Mouse (Mus musculus) embryonic facial prominence, embryonic 15.5 days (tissue): Measurements from ENCODE around the gene Zfp385b. TPM values are rescaled to one million over a fixed set of nuclear protein-coding genes. Genes with fewer than 3 reads are reported as not detected.

Experiments
- ATAC-seq: fragments of 200-750 bp; cut with Nextera tagmentation; 2 replicates; pipeline ENCODE4 v1.8.0; 2017; ENCODE audit warnings: low read depth, moderate TSS enrichment; ENCODE audit not compliant: insufficient number of reproducible peaks, low FRiP score, low TSS enrichment
- H3K27ac ChIP-seq: fragments of 300-500 bp; sonication (generic); replicated peaks from 2 replicates; pipeline ENCODE4 v1.5.1; 2015; ENCODE audit warnings: mild to moderate bottlenecking, inconsistent platforms
- H3K27me3 ChIP-seq: fragments of 300-500 bp; sonication (generic); 2 replicates; pipeline ENCODE4 v1.6.1; 2015; ENCODE audit warnings: inconsistent platforms
- H3K36me3 ChIP-seq: fragments of 300-500 bp; sonication (generic); 2 replicates; pipeline ENCODE4 v1.6.1; 2015; ENCODE audit warnings: mild to moderate bottlenecking, inconsistent platforms
- H3K4me1 ChIP-seq: fragments of 300-500 bp; sonication (generic); 2 replicates; pipeline ENCODE4 v1.6.1; 2015; ENCODE audit warnings: inconsistent platforms
- H3K4me2 ChIP-seq: fragments of 300-500 bp; sonication (generic); replicated peaks from 2 replicates; pipeline ENCODE4 v1.6.1; 2015; ENCODE audit warnings: mild to moderate bottlenecking, inconsistent platforms
- H3K4me3 ChIP-seq: fragments of 300-500 bp; sonication (generic); replicated peaks from 2 replicates; pipeline ENCODE4 v1.5.1; 2015; ENCODE audit warnings: mild to moderate bottlenecking, inconsistent platforms
- H3K9ac ChIP-seq: fragments of 300-500 bp; sonication (generic); 2 replicates; pipeline ENCODE4 v1.6.1; 2015; ENCODE audit warnings: inconsistent platforms
- H3K9me3 ChIP-seq: fragments of 300-500 bp; sonication (generic); replicated peaks from 2 replicates; pipeline ENCODE4 v1.6.1; 2016; ENCODE audit warnings: inconsistent platforms
- WGBS: fragments of 180-500 bp; shearing (Covaris S2); methylation state at CpG from one replicate; pipeline ENCODE4 v1.1.7; 2015; 5-methylcytosine and 5-hydroxymethylcytosine counted together
- polyA plus RNA-seq: library from polyadenylated mRNA; unstranded; fragments of >200 nt; fragmentation: Nextera tagmentation; extraction: Ambion mirVana; gene quantifications from 2 replicates; pipeline ENCODE4 v1.2.1, GENCODE M21; 2015

Zfp385b gene
- polyA plus RNA-seq, 1 experiment from 2014 or later, result 11.0 TPM

DNA sequence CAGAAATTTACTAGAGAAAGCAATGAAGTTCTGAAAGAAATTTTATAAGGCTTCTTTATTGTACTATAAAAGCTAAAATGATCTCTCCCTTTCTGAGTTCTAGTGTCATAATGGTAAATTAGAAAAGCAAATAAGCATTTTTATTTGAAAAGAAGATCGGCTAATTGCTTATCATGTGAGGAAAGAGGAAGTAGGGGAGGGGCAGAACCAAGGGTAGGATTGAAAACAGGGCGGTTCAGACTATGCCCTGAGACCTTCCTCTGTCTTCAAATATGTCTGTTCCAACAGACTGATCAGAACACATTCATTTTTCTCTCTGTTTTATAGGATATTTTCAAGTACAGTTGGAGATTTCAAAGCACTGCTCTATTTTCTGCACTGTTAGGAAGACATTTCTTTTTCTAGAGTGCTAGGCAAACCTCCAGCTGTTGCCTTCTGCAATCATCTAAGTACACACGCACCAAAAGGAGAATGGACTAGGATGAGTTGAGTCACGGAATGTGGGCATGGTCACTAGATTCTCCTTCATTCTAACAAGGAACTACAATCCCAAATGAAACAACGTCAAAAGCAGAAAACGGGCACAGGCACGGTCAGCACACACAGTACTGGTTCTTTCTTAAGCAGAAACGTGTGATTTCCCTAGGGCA, 177.8 kb downstream of the Zfp385b start:
- no peak for ATAC-seq
- no peak overlapping the region for H3K4me3 ChIP-seq
- no peaks in the 10 kb centered on the region for H3K36me3 ChIP-seq
- 80% methylated on average over 8 of the region's 8 CpGs for WGBS
- no peak overlapping the region for H3K9ac ChIP-seq
- H3K27ac ChIP-seq, result no peak overlapping the region
- H3K9me3 ChIP-seq, result no peaks in the 10 kb centered on the region
- H3K4me2 ChIP-seq, result no peak overlapping the region
- H3K27me3 ChIP-seq, result no peaks in the 10 kb centered on the region
- H3K4me1 ChIP-seq, result no peaks in the 10 kb centered on the region

DNA sequence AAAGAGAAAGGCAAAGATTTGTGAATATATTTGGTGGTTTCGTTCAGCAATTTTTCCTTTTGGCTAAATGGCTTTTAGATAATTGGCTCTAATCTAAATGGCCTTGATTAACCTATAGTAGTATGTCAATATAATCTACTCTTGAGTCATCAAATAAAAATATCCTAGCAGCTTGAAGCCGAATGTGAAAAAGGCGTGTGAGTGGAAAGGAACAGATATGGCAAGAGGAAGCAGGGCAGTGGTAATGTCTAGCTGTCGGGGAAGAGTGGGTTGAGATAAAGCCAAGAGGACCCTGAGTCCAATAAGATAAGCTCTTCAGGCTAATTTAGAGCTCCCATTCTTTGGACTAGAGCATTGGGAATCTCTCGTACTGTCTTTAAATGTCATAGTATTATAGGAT, 179.4 kb downstream of the Zfp385b start:
- no peak overlapping the region for H3K27ac ChIP-seq
- H3K36me3 ChIP-seq, result no peaks in the 10 kb centered on the region
- WGBS, result 89% methylated on average over 5 of the region's 5 CpGs
- no peaks in the 10 kb centered on the region for H3K9me3 ChIP-seq
- no peaks in the 10 kb centered on the region for H3K4me1 ChIP-seq
- no peak overlapping the region for H3K4me2 ChIP-seq
- no peak overlapping the region for H3K4me3 ChIP-seq
- no peak for ATAC-seq
- H3K27me3 ChIP-seq, result no peaks in the 10 kb centered on the region
- no peak overlapping the region for H3K9ac ChIP-seq

DNA sequence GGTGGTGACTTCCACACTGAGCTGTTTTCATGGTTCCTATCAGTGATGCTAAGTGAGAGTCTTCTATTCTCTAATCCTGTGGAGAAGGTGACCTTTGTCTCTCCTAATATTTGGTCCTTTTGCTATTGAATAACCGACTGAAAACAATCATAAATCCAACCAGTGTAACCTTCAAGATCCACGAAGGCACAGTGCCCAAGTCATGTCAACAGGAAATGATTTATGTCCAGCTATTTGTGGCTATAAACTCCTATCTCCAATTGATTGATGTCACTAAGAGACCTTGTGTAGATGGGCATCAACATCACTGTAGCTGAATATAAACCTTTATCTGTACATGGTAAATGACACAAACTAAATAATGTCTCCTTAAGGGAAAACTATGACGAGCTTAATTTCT, 187.8 kb downstream of the Zfp385b start:
- WGBS, result 75% methylated on average over 3 of the region's 3 CpGs
- H3K4me1 ChIP-seq, result no peaks in the 10 kb centered on the region
- H3K4me3 ChIP-seq, result no peak overlapping the region
- H3K4me2 ChIP-seq, result no peak overlapping the region
- H3K27me3 ChIP-seq, result no peaks in the 10 kb centered on the region
- H3K9ac ChIP-seq, result no peak overlapping the region
- no peak overlapping the region for H3K27ac ChIP-seq
- H3K9me3 ChIP-seq, result no peaks in the 10 kb centered on the region
- ATAC-seq, result no peak
- H3K36me3 ChIP-seq, result no peaks in the 10 kb centered on the region

DNA sequence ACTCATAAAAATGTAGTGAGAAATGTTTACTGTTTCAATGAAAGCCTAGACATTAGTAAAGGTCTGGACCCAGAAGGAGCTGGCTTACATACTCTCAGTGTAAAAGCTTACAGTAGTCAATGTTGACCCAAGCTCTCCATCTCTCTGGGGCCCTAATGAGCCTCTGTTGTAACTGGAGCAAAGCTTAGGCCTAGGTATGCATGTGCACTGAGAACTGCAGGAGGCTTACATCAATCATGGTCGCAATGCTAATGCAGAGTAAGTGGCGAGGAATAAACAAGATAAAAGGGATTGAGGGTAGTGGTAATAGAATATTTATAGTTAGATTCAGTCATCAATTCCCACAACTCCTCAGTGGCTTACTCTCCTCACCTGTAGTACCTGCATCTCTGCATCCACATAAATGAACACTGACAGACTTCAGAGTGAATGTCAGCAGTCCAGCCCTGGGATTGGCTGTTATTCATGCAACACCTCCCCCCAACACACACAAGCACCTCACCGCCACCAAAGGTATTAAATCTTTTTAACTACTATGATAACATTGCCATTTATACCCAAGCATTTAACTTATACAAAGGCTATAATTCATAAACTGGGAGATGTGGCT, 191.7 kb downstream of the Zfp385b start:
- Histone ChIP-seq H3K27ac (no peak overlapping the region), H3K9ac (no peak overlapping the region), H3K27me3 (no peaks in the 10 kb centered on the region), H3K4me3 (no peak overlapping the region), H3K4me2 (no peak overlapping the region), H3K9me3 (no peaks in the 10 kb centered on the region), H3K4me1 (no peaks in the 10 kb centered on the region), H3K36me3 (no peaks in the 10 kb centered on the region)
- 75% methylated on average over 3 of the region's 3 CpGs for WGBS
- no peak for ATAC-seq

DNA sequence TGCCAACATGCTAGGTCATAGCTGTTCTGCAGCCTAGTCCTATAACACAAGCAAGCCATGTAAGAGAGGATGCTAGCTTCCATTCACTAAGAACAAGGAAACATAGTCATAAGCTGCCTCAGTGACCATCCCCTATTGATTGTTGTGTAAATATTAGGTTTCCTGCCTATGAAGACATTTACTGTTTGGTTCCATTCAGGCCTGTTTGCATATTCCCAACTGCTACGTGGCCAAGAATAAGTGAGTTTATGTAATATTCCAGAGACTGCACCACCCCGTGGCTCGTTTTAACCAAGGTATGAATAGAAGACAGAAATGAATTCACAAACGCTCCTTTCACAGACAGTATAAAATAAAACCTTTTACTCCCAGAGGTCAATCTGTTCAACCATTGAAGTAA, 200.8 kb downstream of the Zfp385b start:
- no peak overlapping the region for H3K27ac ChIP-seq
- no peak overlapping the region for H3K4me2 ChIP-seq
- no peak for ATAC-seq
- no peaks in the 10 kb centered on the region for H3K27me3 ChIP-seq
- WGBS, result 83% methylated on average over 4 of the region's 4 CpGs
- no peaks in the 10 kb centered on the region for H3K9me3 ChIP-seq
- no peak overlapping the region for H3K9ac ChIP-seq
- H3K4me3 ChIP-seq, result no peak overlapping the region
- no peaks in the 10 kb centered on the region for H3K4me1 ChIP-seq
- H3K36me3 ChIP-seq, result no peaks in the 10 kb centered on the region

DNA sequence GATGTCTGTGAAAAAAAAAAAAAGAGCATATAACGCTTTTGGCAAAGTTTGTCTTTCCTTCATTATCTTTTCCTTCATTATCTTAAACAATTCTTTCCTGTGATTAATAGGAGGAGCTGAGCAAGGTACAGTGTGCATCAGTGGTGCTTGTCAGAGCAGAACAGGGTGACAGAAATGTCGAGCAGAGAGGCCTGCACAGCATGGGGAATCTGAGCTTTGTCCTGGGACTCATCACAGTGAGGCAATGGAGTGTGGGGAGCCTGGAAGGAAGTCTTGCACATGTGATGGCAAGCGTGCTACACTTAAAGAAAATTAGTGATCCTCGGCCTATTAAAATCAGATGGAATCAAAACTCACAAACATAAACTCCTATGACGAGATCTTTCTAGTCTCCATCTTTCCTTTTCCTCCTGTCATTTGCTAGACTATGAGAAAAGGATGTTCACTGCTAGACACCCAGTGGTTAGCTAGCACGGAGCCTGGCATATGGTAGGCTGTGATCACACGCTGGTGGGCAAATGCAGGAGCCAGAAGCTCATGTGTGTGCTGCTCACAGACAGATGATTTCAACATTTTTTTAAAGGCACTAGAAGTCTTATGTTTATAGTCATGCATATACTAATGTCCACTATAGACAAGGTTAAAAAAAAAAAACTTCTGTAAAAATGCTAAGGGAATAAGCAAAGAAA, 209.0 kb downstream of the Zfp385b start:
- Histone ChIP-seq H3K27me3 (no peaks in the 10 kb centered on the region), H3K4me1 (no peaks in the 10 kb centered on the region), H3K36me3 (no peaks in the 10 kb centered on the region), H3K9ac (no peak overlapping the region), H3K9me3 (no peaks in the 10 kb centered on the region), H3K4me3 (no peak overlapping the region), H3K4me2 (no peak overlapping the region), H3K27ac (no peak overlapping the region)
- no peak for ATAC-seq
- WGBS, result 72% methylated on average over 7 of the region's 7 CpGs

- Histone ChIP-seq H3K4me3 (no peak overlapping the region), H3K9ac (no peak overlapping the region), H3K9me3 (no peaks in the 10 kb centered on the region), H3K4me2 (no peak overlapping the region), H3K36me3 (no peaks in the 10 kb centered on the region), H3K27ac (peak overlapping the region; percentile 12; the same call in 1 of the 2 replicates), H3K27me3 (no peaks in the 10 kb centered on the region), H3K4me1 (no peaks in the 10 kb centered on the region)
- 58% methylated on average over 5 of the region's 5 CpGs for WGBS
- no peak for ATAC-seq
Observed at GRCm38 (mm10) chr2:77609452-77609851, 210.0 kb downstream of the Zfp385b start.

DNA sequence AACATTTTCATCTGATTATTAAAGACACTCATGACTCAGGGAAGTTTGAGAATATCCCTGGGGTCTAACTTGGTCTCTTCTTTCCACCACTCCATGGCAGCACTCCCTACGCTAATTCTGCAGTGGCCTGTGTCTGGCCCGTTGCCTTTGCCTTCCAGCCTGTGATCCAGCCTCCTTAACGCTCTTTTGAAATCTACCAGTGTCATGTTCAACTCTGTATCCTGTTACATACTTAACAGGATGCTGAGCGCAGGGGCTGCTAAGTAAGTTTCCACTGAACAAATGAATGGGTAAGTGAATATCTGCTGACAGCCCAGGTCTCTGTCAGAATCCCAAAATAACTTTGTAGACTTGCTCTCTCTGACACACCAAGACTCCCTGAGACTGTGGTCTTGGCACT, 210.8 kb downstream of the Zfp385b start:
- WGBS, result 29% methylated on average over 4 of the region's 4 CpGs
- no peak overlapping the region for H3K9ac ChIP-seq
- H3K4me2 ChIP-seq, result no peak overlapping the region
- H3K4me1 ChIP-seq, result no peaks in the 10 kb centered on the region
- H3K27me3 ChIP-seq, result no peaks in the 10 kb centered on the region
- ATAC-seq, result 0 out of 2 replicates have a peak, but pooled peaks have one; percentile 39
- no peak overlapping the region for H3K27ac ChIP-seq
- H3K4me3 ChIP-seq, result no peak overlapping the region
- no peaks in the 10 kb centered on the region for H3K36me3 ChIP-seq
- no peaks in the 10 kb centered on the region for H3K9me3 ChIP-seq

DNA sequence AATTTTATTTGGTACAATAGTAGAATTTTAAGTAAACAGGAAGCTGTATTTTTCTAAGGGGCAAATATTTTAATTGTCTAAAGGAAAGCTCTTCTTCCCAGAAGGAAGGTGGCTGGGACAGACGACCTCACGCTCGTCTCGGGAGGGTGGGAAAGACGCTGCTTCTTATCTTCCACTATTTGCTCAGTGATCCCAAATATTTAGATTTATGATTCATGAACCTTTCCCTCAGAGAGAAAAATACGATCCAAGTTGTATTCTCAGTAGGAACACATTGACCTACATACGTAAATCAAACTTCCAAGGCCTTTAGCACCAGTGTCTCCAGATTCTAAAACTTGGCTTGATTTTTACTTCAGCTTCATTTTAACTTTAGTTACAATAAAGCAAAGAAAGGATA, 226.0 kb downstream of the Zfp385b start:
- WGBS, result 75% methylated on average over 7 of the region's 7 CpGs
- H3K4me2 ChIP-seq, result no peak overlapping the region
- H3K9me3 ChIP-seq, result no peaks in the 10 kb centered on the region
- H3K27me3 ChIP-seq, result no peaks in the 10 kb centered on the region
- H3K4me3 ChIP-seq, result no peak overlapping the region
- H3K36me3 ChIP-seq, result no peaks in the 10 kb centered on the region
- H3K4me1 ChIP-seq, result no peaks in the 10 kb centered on the region
- no peak overlapping the region for H3K9ac ChIP-seq
- ATAC-seq, result no peak
- H3K27ac ChIP-seq, result no peak overlapping the region

DNA sequence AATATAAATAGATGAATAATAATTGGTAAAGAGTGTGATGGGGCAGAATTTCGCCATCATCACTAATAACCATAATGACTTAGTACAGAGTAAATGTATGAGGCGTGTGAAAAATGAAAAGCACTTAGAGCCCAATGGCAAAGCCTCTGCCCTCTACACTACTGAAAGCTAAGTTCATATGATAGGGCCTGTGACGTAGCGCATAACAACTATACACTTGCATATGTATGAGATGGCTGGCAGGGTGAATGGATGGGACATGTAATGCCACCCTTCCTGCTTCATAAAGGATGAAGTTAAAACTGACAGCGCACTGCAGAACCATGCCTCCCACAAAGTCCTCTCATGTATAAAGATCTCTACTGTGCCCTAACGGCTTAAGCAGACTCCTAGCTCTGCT, 226.9 kb downstream of the Zfp385b start:
- no peak overlapping the region for H3K9ac ChIP-seq
- H3K27me3 ChIP-seq, result no peaks in the 10 kb centered on the region
- WGBS, result 87% methylated on average over 6 of the region's 6 CpGs
- no peak overlapping the region for H3K27ac ChIP-seq
- H3K4me3 ChIP-seq, result no peak overlapping the region
- no peak for ATAC-seq
- no peak overlapping the region for H3K4me2 ChIP-seq
- no peaks in the 10 kb centered on the region for H3K36me3 ChIP-seq
- no peaks in the 10 kb centered on the region; the same call in 1 of the 2 replicates for H3K9me3 ChIP-seq
- no peaks in the 10 kb centered on the region for H3K4me1 ChIP-seq

DNA sequence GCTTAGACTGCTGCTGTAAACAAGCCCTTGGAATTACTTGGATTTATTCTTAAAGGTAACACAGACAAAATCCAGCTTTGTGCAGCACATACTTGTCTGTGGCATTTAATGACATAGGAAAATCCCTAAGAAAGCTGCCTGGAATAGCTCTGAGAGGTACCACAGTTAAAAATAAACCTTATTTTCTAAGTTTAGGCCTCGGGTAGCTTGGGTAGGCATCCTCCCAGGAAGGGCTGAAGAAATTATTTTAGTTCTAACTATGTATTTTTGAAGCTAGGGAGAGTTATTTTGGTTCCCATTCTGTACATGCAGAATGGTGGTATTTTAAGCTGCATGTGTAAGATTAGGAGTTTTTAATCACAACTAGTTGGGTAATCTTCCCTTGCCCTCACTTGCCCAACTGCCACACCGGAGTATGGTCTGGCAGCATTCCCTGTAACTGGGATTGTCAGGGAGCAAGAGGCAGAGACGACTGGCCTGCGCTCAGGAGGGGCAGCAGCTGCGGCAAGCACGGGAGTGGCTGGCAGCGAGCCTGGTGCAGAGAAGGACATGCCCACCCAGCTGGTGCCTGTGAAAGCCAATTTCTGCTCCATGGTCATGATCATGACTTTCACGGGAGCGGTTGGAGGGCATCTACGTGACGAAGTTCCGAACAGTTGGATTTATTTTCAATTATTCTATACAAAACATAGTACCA, 230.1 kb downstream of the Zfp385b start:
- no peaks in the 10 kb centered on the region for H3K27me3 ChIP-seq
- H3K9me3 ChIP-seq, result peaks cover 6% of the 10 kb centered on the region
- no peaks in the 10 kb centered on the region for H3K36me3 ChIP-seq
- no peak overlapping the region for H3K9ac ChIP-seq
- no peak overlapping the region for H3K4me2 ChIP-seq
- H3K27ac ChIP-seq, result no peak overlapping the region
- H3K4me1 ChIP-seq, result no peaks in the 10 kb centered on the region
- peak; percentile 63; the same call in 1 of the 2 replicates for ATAC-seq
- H3K4me3 ChIP-seq, result no peak overlapping the region
- 66% methylated on average over 12 of the region's 12 CpGs for WGBS
